Mouse (Mus musculus) thymus, adult 2 months (tissue): ENCODE measurements at regions not wholly inside any gene's neighbourhood (a gene's known extent, or its start where the extent isn't known, plus 50 kb on each side); places are given as distances from the start of the nearest gene placed in this dataset.

Source experiments
- CTCF ChIP-seq: fragments of 200-500 bp; IDR thresholded peaks from 2 replicates; pipeline ENCODE4 v1.5.1; 2012; ENCODE audit warnings: mild to moderate bottlenecking, control low read depth, low read length, moderate library complexity, borderline replicate concordance; ENCODE audit not compliant: control insufficient read depth, poor library complexity, insufficient read depth; ENCODE audit errors: extremely low read depth
- POLR2A ChIP-seq: fragments of 200-500 bp; IDR thresholded peaks from 2 replicates; pipeline ENCODE4 v1.6.1; 2012; ENCODE audit warnings: mild to moderate bottlenecking, low read length, control low read depth, moderate library complexity; ENCODE audit not compliant: control insufficient read depth, poor library complexity, insufficient read depth; ENCODE audit errors: extremely low read depth

GRCm38 (mm10) chr17:75768654-75769053 lies 216.9 kb upstream of the Fam98a start:
- no peak for TF ChIP-seq POLR2A
- no peak for TF ChIP-seq CTCF
